Mouse (Mus musculus) Patski (cell line): ENCODE results near the gene Rere. TPM values are rescaled to one million over a fixed set of nuclear protein-coding genes. Genes with fewer than 3 reads are reported as not detected.
A peak's percentile ranks its signal among the peaks of the same experiment; 100 is the strongest.

ENCODE experiments used
- ATAC-seq: fragments of 100-300 bp; one replicate; pipeline ENCODE4 v1.8.0; 2021
- CTCF ChIA-PET: fragments of 350-600 bp; sonication (Branson Sonifier 250); formaldehyde crosslinking; loops from one replicate; lab custom pipeline; 2022; ENCODE audit warnings: inconsistent platforms; lab: Charles Lee
- POLR2A ChIA-PET: fragments of 350-600 bp; sonication (Branson Sonifier 250); formaldehyde crosslinking; loops from one replicate; lab custom pipeline; 2022; ENCODE audit warnings: antibody characterized with exemption, inconsistent platforms; lab: Charles Lee
- DNase-seq: peaks from one replicate; pipeline ENCODE4 v3.0.0-alpha.2; 2011; ENCODE audit warnings: low read depth, low spot score
- H3K27me3 ChIP-seq: fragments of 371-371 bp; one replicate; pipeline ENCODE4 v1.5.1; 2021
- CTCF ChIP-seq: fragments of 100-300 bp; IDR thresholded peaks from one replicate; pipeline ENCODE4 v1.5.1; 2021
- in situ Hi-C: fragments of 300-500 bp; cut with MboI; formaldehyde crosslinking; loops from 3 replicates; pipeline ENCODE4 v1.11.1; 2018; ENCODE audit warnings: low pct_unique_long_range_greater_than_20kb, mixed read lengths
- polyA plus RNA-seq: library from polyadenylated mRNA; unstranded; gene quantifications from one replicate; pipeline ENCODE4 v1.2.3, GENCODE M21; 2021

Gene Rere
- polyA plus RNA-seq, 1 experiment from 2014 or later, result 155 TPM

DNA sequence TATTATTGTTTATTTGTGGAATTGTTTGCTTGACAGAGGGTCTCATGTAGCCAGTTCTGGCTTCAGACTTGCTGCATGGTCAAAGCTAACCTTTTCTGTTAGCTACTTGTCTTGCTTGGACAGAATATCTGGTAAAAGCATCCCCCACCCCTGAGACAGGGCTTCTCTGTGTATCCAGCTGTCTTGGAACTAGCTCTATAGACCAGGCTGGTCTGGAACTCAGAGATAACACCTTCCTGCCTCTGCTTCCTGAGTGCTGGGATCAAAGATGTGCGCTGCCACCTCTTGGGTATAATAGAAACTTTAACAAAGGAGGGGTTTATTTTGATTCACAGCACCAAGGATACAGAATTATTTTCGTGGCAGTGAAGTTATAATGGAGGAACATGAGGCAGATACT lies 304.4 kb downstream of the Rere start:
- in situ Hi-C loops, result loop anchor here (10.0 kb wide), 1 partner anchor 311 kb away; no protein-coding TSS in a partner anchor
- CTCF ChIA-PET, result interaction anchor here (1.6 to 2.1 kb wide), 2 partner anchors 21 to 59 kb away, joined by 3 to 4 read pairs; no protein-coding TSS in a partner anchor
- ATAC-seq (no peak), DNase-seq (no peak)
- no peak for TF ChIP-seq CTCF
- POLR2A ChIA-PET, result no interaction called here
- H3K27me3 ChIP-seq, result no peaks in the 10 kb centered on the region

DNA sequence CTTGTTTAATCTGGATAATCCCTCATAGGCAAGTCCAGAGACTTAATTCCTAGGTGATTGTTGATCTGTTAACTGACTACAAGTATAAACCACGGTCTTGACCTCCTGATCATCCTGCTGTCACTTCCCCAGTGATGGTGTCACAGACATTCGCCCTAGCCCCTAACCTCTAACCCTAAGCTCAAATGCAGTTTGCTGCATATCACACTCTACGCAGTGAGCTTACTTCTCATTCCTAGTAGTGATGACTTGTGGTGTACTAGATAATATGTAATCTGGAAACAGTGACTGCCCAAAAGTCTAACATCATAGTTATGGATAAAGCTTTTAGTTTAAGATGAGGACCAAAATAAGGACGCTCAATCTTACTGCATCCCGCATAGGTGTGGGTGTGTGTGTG lies 304.8 kb downstream of the Rere start:
- ChIA-PET CTCF (interaction anchor here (1.5 kb wide), 1 partner anchor 50 kb away, joined by 4 read pairs; no protein-coding TSS in a partner anchor), POLR2A (interaction anchor here (0.6 kb wide), 1 partner anchor 163 kb away, joined by 3 read pairs; no protein-coding TSS in a partner anchor)
- in situ Hi-C loops, result loop anchor here (10.0 kb wide), 1 partner anchor 311 kb away; no protein-coding TSS in a partner anchor
- no peaks in the 10 kb centered on the region for H3K27me3 ChIP-seq
- ATAC-seq, result no peak
- no peak for DNase-seq
- TF ChIP-seq CTCF, result no peak

DNA sequence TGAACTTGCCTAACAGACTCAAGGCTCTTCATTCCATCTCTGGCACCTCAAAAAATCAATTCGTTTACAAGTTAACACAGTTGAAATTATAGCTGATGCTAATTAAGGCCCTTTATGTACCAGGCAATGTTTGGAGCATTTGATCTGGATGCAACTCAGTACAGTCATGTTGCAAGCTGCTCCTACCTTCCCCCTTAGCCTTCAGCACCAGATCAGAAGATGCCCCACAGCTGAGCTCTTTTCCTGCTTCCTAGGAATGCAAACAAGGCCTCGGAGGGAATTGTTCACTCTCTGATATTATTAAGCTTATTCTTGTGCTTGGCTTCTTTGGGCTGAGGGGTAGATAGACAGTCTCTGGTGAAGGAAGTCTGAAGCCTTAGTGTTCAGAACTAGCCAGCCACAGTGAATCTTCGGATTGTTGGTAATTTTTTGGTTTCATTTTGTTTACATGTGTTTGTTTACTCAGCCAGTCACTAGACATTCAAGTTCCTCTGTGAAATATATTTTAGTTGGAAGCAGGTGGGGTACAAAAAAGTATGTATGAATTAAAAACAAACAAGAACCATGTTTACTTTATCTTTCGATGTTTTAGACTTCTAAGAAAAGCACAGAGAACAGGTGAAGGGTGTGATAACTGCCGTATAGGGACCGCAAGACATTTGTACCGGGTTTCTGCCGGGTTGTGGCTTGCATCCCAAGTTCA lies 306.3 kb downstream of the Rere start:
- DNase-seq (no peak), ATAC-seq (no peak)
- POLR2A ChIA-PET, result no interaction called here
- in situ Hi-C loops, result loop anchor here (10.0 kb wide), 1 partner anchor 313 kb away; no protein-coding TSS in a partner anchor
- H3K27me3 ChIP-seq, result no peaks in the 10 kb centered on the region
- no peak for TF ChIP-seq CTCF
- CTCF ChIA-PET, result interaction anchor here (0.8 to 1.5 kb wide), 4 partner anchors 16 to 52 kb away, joined by 3 to 4 read pairs (median 4); no protein-coding TSS in a partner anchor

DNA sequence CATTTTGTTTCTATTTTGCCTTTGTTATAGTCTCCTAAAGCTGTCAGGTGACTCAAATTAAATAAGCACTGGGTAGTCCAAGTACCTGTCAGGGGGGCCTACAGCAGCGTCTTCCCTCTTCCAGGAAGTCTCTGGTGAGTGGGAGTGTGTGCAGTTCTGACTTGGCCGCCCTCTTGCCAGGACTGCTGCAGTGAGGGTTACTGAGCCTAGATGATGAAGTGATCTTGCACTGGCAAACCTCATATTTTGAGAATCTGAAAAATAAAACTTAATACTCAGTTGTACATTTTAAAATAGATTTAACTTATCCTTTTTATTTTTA lies 306.8 kb downstream of the Rere start:
- ATAC-seq (no peak), DNase-seq (no peak)
- ChIA-PET POLR2A (no interaction called here), CTCF (no interaction called here)
- no peaks in the 10 kb centered on the region for H3K27me3 ChIP-seq
- TF ChIP-seq CTCF, result no peak
- in situ Hi-C loops, result loop anchor here (10.0 kb wide), 1 partner anchor 313 kb away; no protein-coding TSS in a partner anchor

DNA sequence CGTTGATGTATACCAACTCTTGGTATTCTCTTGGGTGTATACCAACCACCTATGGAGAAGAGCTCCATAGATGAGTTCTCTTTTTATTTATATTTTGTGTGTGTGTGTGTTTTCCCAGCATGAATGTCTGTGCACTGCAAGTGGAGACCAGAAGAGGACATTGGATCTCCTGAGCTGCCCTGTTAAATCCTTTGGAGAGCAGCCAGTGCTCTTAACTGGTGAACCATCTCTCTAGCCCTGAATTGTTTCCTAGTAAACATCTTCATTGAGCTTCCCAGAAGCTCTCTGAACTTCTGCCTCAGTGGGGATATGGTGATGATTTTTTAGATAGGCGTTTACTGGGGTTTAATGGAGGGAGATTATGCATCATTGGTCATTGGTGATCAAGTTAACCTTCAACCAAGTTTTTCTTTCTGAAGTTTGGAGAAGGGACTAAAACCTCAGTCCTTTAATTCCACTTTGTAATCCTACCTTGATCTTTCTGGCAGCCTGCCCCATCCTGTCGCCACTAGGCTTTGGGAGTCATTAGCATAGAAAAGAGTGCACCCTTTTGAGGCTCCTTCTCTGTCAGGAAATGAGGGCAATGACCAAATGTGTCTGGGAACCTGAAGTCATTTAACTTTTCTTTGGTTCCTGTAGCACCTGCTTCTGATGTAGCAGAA lies 309.3 kb downstream of the Rere start:
- in situ Hi-C loops, result no loop called here
- DNase-seq (peak; percentile 89), ATAC-seq (no peak)
- POLR2A ChIA-PET, result interaction anchor here (1.6 kb wide), 1 partner anchor 20 kb away, joined by 4 read pairs; no protein-coding TSS in a partner anchor
- no peak for TF ChIP-seq CTCF
- no peaks in the 10 kb centered on the region for H3K27me3 ChIP-seq
- CTCF ChIA-PET, result interaction anchor here (1.0 to 1.5 kb wide), 4 partner anchors 16 to 35 kb away, joined by 3 to 4 read pairs (median 3); no protein-coding TSS in a partner anchor

DNA sequence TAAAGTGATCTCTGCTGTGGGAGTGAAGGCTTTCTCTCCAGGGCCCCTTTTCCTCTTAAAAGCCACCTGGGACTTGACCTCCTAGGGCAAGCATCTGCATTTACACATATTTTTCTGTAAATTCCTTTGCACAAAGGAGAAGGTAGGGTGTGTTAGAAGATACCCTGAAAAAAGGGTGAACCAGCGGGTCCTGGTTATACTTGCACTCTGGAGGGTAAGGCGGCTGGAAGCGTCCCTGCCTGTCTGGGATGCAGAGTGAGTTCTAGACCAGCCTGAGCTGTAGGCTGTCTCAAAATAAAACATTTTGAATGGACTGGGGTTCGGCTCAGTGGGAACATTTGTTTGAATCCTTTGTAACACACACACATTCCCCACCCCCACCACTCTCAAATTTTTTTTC lies 310.2 kb downstream of the Rere start:
- POLR2A ChIA-PET, result interaction anchor here (0.6 kb wide), 1 partner anchor 769 kb away, joined by 3 read pairs; no protein-coding TSS in a partner anchor
- TF ChIP-seq CTCF, result no peak
- CTCF ChIA-PET, result no interaction called here
- H3K27me3 ChIP-seq, result no peaks in the 10 kb centered on the region
- DNase-seq (no peak), ATAC-seq (no peak)
- in situ Hi-C loops, result no loop called here

DNA sequence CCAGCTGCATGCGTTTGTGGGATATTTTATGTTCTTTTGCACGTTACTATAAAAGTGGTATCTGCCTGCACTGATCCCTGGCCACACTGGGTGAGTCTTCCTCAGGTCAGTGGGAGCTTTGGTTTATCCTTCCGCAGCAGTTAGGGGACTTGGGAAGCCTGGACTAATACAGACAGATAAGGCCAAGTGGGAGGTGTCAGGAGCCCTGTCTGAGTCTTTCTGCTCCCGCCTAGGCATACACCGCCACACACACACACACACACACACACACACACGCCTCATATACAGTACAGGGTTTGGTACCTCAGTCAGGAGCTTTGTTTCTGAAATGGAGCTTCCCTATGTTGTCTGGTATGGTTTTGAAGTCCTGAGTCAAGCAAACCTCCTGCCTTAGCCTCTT lies 310.6 kb downstream of the Rere start:
- no peak for DNase-seq
- no peak for TF ChIP-seq CTCF
- ChIA-PET POLR2A (interaction anchor here (0.6 to 1.0 kb wide), 3 partner anchors 8 to 770 kb away, joined by 3 to 4 read pairs (median 3); no protein-coding TSS in a partner anchor), CTCF (no interaction called here)
- no peak for ATAC-seq
- H3K27me3 ChIP-seq, result no peaks in the 10 kb centered on the region
- in situ Hi-C loops, result no loop called here

DNA sequence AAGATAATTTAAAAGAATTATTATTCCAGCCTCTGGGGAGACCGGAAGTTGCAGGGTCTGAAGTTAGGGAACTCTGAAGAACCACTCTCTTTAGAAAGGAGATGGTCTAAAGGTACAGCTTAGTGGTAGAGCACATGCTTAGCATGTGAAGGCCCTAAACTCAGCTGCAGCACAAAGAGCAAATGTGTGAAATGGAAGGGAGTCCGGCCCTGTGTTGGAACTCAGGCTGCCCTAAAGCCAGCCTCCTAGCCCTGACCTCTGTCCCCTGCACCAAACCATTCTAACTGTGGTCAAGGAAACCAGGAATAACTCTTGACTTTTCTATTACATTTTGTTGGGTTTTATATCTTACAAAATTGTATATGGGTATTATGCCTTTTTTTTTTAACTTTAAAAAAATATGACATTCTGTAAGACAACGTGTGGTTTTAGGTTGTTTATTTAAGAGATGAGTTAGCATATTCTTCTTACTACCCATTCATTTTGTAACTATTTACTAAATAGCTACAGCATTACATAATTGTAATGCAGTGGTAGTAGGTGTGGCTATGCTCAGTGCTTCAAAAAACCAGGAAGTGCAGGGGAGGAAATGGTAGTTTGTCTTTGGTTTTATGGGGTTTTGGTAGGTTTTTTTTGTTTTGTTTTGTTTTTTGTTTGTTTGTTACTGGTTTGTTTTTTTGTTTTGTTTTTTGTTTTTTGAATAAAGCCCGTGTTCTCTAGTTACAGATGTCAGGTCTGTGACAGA lies 312.2 kb downstream of the Rere start:
- ChIA-PET POLR2A (no interaction called here), CTCF (interaction anchor here (1.0 kb wide), 1 partner anchor 32 kb away, joined by 3 read pairs; no protein-coding TSS in a partner anchor)
- no peaks in the 10 kb centered on the region for H3K27me3 ChIP-seq
- no peak for DNase-seq
- no peak for ATAC-seq
- in situ Hi-C loops, result no loop called here
- no peak for TF ChIP-seq CTCF

DNA sequence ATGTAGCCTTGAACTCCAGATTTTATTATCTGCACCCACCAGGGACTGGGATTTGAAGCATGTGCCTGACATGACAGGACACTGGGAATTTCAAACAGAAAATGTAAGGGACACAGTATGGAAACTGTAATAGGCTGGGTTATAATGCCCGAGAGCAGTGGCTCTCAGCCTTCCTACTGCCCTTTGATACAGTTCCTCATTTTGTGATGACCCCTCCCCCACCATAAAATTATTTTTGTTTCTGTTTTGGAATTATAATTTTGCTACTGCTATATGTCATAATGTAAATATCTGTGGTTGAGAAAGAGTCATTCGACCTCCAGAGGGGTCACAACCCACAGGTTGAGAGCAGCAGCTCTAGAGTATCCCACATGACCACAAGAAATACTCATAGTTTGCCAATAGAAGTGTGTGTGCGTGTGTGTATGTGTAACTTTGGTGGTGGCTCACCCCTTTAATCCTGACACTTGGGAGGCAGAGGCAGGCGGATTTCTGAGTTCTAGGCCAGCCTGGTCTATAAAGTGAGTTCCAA lies 312.9 kb downstream of the Rere start:
- no peak for TF ChIP-seq CTCF
- ChIA-PET POLR2A (no interaction called here), CTCF (no interaction called here)
- ATAC-seq, result no peak
- in situ Hi-C loops, result no loop called here
- no peaks in the 10 kb centered on the region for H3K27me3 ChIP-seq
- no peak for DNase-seq

DNA sequence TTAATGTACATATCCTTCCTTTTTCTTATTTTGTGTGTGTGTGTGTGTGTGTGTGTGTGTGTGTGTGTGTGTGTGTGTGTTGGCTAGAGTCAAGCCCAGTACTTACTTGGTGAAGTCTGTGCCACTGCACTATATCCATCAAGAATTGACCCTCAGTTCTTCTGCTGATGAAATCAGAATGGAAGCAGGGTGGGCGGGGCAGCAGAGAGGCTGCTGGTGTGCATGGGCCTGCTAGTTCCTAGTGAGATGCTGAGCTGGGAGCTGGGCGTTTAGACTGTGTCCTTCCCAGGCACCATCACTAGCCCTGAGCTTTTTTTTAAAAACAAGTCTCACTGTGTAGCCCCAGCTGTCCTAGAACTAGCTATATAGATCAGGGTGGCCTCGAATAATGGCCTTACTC lies 313.6 kb downstream of the Rere start:
- no peaks in the 10 kb centered on the region for H3K27me3 ChIP-seq
- ChIA-PET CTCF (no interaction called here), POLR2A (interaction anchor here (0.6 to 1.0 kb wide), 2 partner anchors 11 to 24 kb away, joined by 3 read pairs; no protein-coding TSS in a partner anchor)
- in situ Hi-C loops, result no loop called here
- TF ChIP-seq CTCF, result no peak
- ATAC-seq (no peak), DNase-seq (no peak)
